Mouse (Mus musculus) stomach, embryonic 16.5 days (tissue): Measurements from ENCODE around the gene Slc10a7. TPM values are rescaled to one million over a fixed set of nuclear protein-coding genes. Genes with fewer than 3 reads are reported as not detected.
A peak's percentile ranks its signal among the peaks of the same experiment; 100 is the strongest.

Source experiments
- ATAC-seq: fragments of 200-750 bp; cut with Nextera tagmentation; 2 replicates; pipeline ENCODE4 v1.8.0; 2017; ENCODE audit warnings: moderate number of reproducible peaks, moderate TSS enrichment; ENCODE audit not compliant: insufficient read depth, low FRiP score
- H3K27ac ChIP-seq: fragments of 300-500 bp; sonication (generic); 2 replicates; pipeline ENCODE4 v1.5.1; 2014; ENCODE audit warnings: low read length
- H3K27me3 ChIP-seq: fragments of 300-500 bp; sonication (generic); 2 replicates; pipeline ENCODE4 v1.6.1; 2014; ENCODE audit warnings: low read length, control low read depth, mixed read lengths; ENCODE audit not compliant: control insufficient read depth, insufficient read depth
- H3K36me3 ChIP-seq: fragments of 300-500 bp; sonication (generic); 2 replicates; pipeline ENCODE4 v1.6.1; 2014; ENCODE audit warnings: low read length; ENCODE audit not compliant: control insufficient read depth, insufficient read depth
- H3K4me1 ChIP-seq: fragments of 300-500 bp; sonication (generic); 2 replicates; pipeline ENCODE4 v1.6.1; 2014; ENCODE audit warnings: low read length, control low read depth, mixed read lengths; ENCODE audit not compliant: control insufficient read depth, insufficient read depth
- H3K4me2 ChIP-seq: fragments of 300-500 bp; sonication (generic); 2 replicates; pipeline ENCODE4 v1.6.1; 2014; ENCODE audit warnings: low read depth, low read length, mixed read lengths
- H3K4me3 ChIP-seq: fragments of 300-500 bp; sonication (generic); replicated peaks from 2 replicates; pipeline ENCODE4 v1.5.1; 2014; ENCODE audit warnings: mild to moderate bottlenecking, low read length
- H3K9ac ChIP-seq: fragments of 300-500 bp; sonication (generic); 2 replicates; pipeline ENCODE4 v1.6.1; 2014; ENCODE audit warnings: low read length
- H3K9me3 ChIP-seq: fragments of 300-500 bp; sonication (generic); replicated peaks from 2 replicates; pipeline ENCODE4 v1.6.1; 2016; ENCODE audit warnings: low read length, control low read depth; ENCODE audit not compliant: control insufficient read depth
- WGBS: fragments of 180-500 bp; shearing (Covaris S2); extraction: QIAGEN DNeasy Blood & Tissue Kit; methylation state at CpG from one replicate; pipeline ENCODE4 v1.1.7; 2014; 5-methylcytosine and 5-hydroxymethylcytosine counted together
- polyA plus RNA-seq: library from polyadenylated mRNA; unstranded; fragments of >200 nt; fragmentation: Nextera tagmentation; extraction: Ambion mirVana; gene quantifications from 2 replicates; pipeline ENCODE4 v1.2.1, GENCODE M21; 2015

Gene Slc10a7
- polyA plus RNA-seq, 1 experiment from 2014 or later = 20.8 TPM

GRCm38 (mm10) chr8:78720041-78720414 lies 210.9 kb downstream of the Slc10a7 start:
- peak; percentile 48; the same call in 1 of the 2 replicates for ATAC-seq
- Histone ChIP-seq H3K9me3 (peaks cover 6% of the 10 kb centered on the region; the same call in 1 of the 2 replicates), H3K27ac (0 out of 2 replicates have a peak overlapping the region, but pooled peaks have one; percentile 11), H3K4me2 (no peak overlapping the region), H3K4me3 (no peak overlapping the region), H3K9ac (no peak overlapping the region), H3K36me3 (0 out of 2 replicates have a peak, but pooled peaks cover 4% of the 10 kb centered on the region), H3K27me3 (no peaks in the 10 kb centered on the region), H3K4me1 (peaks cover 9% of the 10 kb centered on the region; the same call in 1 of the 2 replicates)
- 46% methylated on average over 8 of the region's 8 CpGs for WGBS

- H3K9ac ChIP-seq = no peak overlapping the region
- H3K27ac ChIP-seq = no peak overlapping the region
- no peak overlapping the region for H3K4me2 ChIP-seq
- H3K4me3 ChIP-seq = no peak overlapping the region
- peaks cover 9% of the 10 kb centered on the region; the same call in 1 of the 2 replicates for H3K4me1 ChIP-seq
- H3K27me3 ChIP-seq = no peaks in the 10 kb centered on the region
- 70% methylated on average over 5 of the region's 5 CpGs for WGBS
- 0 out of 2 replicates have a peak, but pooled peaks cover 4% of the 10 kb centered on the region for H3K36me3 ChIP-seq
- H3K9me3 ChIP-seq = peaks cover 6% of the 10 kb centered on the region; the same call in 1 of the 2 replicates
- no peak for ATAC-seq
These were observed 212.4 kb downstream of the Slc10a7 start for GRCm38 (mm10) chr8:78721576-78721975.

GRCm38 (mm10) chr8:78722201-78722600 lies 213.1 kb downstream of the Slc10a7 start:
- H3K27ac ChIP-seq = no peak overlapping the region
- H3K4me2 ChIP-seq = no peak overlapping the region

GRCm38 (mm10) chr8:78724832-78725231 lies 215.7 kb downstream of the Slc10a7 start:
- Histone ChIP-seq H3K9ac (no peak overlapping the region), H3K36me3 (no peaks in the 10 kb centered on the region), H3K27me3 (no peaks in the 10 kb centered on the region), H3K27ac (no peak overlapping the region), H3K9me3 (no peaks in the 10 kb centered on the region), H3K4me1 (peaks cover 7% of the 10 kb centered on the region; the same call in 1 of the 2 replicates), H3K4me3 (no peak overlapping the region), H3K4me2 (no peak overlapping the region)
- 85% methylated on average over 4 of the region's 4 CpGs for WGBS
- no peak for ATAC-seq

More at GRCm38 (mm10) chr8:78722201-78722600, 213.1 kb downstream of the Slc10a7 start:
- ATAC-seq = no peak
- 80% methylated on average over 7 of the region's 7 CpGs for WGBS
- H3K4me1 ChIP-seq = peaks cover 9% of the 10 kb centered on the region; the same call in 1 of the 2 replicates
- H3K4me3 ChIP-seq = no peak overlapping the region
- no peaks in the 10 kb centered on the region for H3K27me3 ChIP-seq
- H3K9ac ChIP-seq = no peak overlapping the region
- peaks cover 6% of the 10 kb centered on the region; the same call in 1 of the 2 replicates for H3K9me3 ChIP-seq
- H3K36me3 ChIP-seq = 0 out of 2 replicates have a peak, but pooled peaks cover 4% of the 10 kb centered on the region

DNA sequence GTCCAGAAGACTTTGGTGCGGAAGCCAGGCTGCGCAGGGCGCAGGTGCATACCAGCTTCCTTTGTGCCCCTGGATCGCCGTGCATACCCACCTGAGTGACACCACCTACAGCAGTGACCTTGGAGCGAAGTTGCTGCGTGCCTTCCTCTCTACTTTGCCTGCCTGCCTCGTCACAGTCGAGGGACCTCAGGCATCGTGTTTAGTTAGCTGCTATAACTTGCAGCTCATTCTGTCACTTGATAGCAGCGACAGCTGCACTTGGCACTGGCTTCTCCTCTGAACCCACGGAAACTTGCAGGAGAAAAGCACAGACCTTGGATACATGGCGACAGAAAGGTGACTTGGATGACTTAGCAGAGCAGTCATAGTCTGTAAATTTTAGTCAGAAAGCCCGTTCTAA lies 219.1 kb downstream of the Slc10a7 start:
- Histone ChIP-seq H3K27me3 (no peaks in the 10 kb centered on the region), H3K4me2 (no peak overlapping the region), H3K4me1 (peaks cover 12% of the 10 kb centered on the region), H3K9ac (no peak overlapping the region), H3K9me3 (no peaks in the 10 kb centered on the region), H3K4me3 (no peak overlapping the region), H3K27ac (no peak overlapping the region), H3K36me3 (no peaks in the 10 kb centered on the region)
- WGBS = 89% methylated on average over 14 of the region's 14 CpGs
- no peak for ATAC-seq

DNA sequence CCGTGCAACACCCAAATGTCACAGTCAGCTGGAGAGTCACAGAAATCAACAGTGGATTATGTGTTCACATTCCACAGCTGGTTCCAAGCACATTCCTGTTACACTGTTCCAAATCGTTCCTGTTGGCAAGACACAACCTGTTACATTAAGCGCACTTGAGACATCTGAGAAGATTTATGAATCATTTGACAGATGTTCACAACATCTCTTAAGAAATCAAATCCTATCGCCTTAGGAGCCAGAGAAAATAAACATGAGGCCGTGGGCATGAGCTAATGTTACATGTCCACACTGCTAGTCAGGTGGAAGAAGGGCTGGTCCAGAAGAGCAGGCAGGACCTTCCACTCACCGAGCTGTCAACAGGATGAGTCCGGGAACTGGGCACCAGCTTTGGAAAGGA lies 223.3 kb downstream of the Slc10a7 start:
- H3K9me3 ChIP-seq = no peaks in the 10 kb centered on the region
- H3K36me3 ChIP-seq = no peaks in the 10 kb centered on the region
- no peaks in the 10 kb centered on the region for H3K27me3 ChIP-seq
- no peak overlapping the region for H3K9ac ChIP-seq
- ATAC-seq = peak; percentile 33; the same call in 1 of the 2 replicates
- no peak overlapping the region for H3K4me3 ChIP-seq
- H3K4me1 ChIP-seq = peaks cover 12% of the 10 kb centered on the region
- peak overlapping the region; percentile 21; the same call in 1 of the 2 replicates for H3K27ac ChIP-seq
- H3K4me2 ChIP-seq = no peak overlapping the region
- WGBS = 48% methylated on average over 7 of the region's 7 CpGs

DNA sequence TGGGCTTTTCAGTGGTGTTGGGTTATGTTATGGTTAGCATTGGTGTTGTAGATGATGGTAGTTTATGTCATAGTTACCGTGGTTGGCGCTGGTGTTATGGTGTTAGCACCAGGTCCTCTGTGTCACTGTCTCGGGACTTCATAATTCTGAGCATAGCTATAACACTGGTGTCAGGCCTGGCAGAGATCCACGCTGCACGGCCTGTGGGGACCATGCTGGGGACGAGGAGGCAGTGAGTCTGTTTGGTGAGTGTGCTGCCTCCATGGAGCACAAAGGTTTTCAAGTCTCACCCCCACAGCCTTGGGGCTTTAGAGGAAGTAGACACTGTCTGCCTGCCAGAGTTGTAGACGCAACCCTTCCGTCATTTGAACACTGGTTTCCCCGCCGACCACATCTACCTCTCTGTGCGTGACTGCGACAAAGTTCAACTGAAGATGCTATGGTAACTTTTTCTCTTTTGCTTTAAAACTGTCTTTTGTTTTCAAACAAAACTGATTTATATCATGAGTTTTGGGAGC lies 223.9 kb downstream of the Slc10a7 start:
- no peak for ATAC-seq
- Histone ChIP-seq H3K4me2 (no peak overlapping the region), H3K9me3 (no peaks in the 10 kb centered on the region), H3K4me3 (no peak overlapping the region), H3K27ac (no peak overlapping the region; the same call in 1 of the 2 replicates), H3K27me3 (no peaks in the 10 kb centered on the region), H3K4me1 (peaks cover 12% of the 10 kb centered on the region), H3K36me3 (no peaks in the 10 kb centered on the region), H3K9ac (no peak overlapping the region)
- WGBS = 75% methylated on average over 12 of the region's 12 CpGs

GRCm38 (mm10) chr8:78734721-78735517 lies 225.8 kb downstream of the Slc10a7 start:
- ATAC-seq = no peak
- no peaks in the 10 kb centered on the region for H3K36me3 ChIP-seq
- H3K27me3 ChIP-seq = no peaks in the 10 kb centered on the region
- H3K9me3 ChIP-seq = no peaks in the 10 kb centered on the region
- H3K27ac ChIP-seq = no peak overlapping the region
- H3K4me1 ChIP-seq = peaks cover 12% of the 10 kb centered on the region
- no peak overlapping the region for H3K4me2 ChIP-seq
- 86% methylated on average over 9 of the region's 9 CpGs for WGBS
- no peak overlapping the region for H3K4me3 ChIP-seq
- no peak overlapping the region for H3K9ac ChIP-seq

GRCm38 (mm10) chr8:78738304-78738703 lies 229.2 kb downstream of the Slc10a7 start:
- 73% methylated on average over 4 of the region's 4 CpGs for WGBS
- Histone ChIP-seq H3K36me3 (no peaks in the 10 kb centered on the region), H3K9ac (no peak overlapping the region), H3K4me2 (no peak overlapping the region), H3K4me3 (no peak overlapping the region), H3K9me3 (no peaks in the 10 kb centered on the region), H3K27ac (no peak overlapping the region), H3K27me3 (no peaks in the 10 kb centered on the region), H3K4me1 (peaks cover 22% of the 10 kb centered on the region)
- no peak for ATAC-seq
